ENCODE assay signal across 14 mouse cellular contexts in the genomic region with DNA sequence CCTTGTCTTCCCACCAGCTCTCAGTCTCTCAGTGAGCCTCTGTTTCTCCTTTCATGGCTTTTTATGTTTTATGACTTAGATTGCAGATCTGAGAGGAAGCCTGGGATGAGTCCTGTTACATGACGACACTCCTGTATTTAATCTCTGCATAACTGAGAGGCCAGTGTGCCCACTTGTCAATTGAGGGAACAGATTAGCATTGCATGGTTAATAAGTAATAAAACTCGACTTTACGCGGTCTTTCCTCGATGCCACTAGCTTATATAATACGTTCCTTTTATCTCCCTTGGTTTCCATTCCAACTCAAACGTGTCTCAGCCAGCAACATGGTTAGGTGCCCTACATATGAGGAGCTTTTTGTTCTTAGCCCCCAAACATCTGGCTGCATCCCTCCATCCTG. TPM values are rescaled to one million over a fixed set of nuclear protein-coding genes. Genes with fewer than 3 reads are reported as not detected.
DNase-seq lines count a peak whose midpoint lies in the region; ATAC-seq and TF ChIP-seq lines count a peak whose summit lies in the region.
"Had no signal": no experiment of that assay in that cellular context is flagged by ENCODE, and none has a peak within 500 bp of the region (broad histone marks: within the 10 kb centered on the region; RNA-seq: fewer than 3 reads in every experiment).

No protein-coding gene starts in this region.

- H3K9ac ChIP-seq in heart, adult 2 months (ENCODE audit: low read depth, low read length) = no peak overlapping the region

- H3K9me3 ChIP-seq in megakaryocyte, embryonic 14.5 days = no peaks in the 10 kb centered on the region

- no peaks in the 10 kb centered on the region for H3K79me2 ChIP-seq in heart, adult 2 months (replicated peaks; ENCODE audit: control insufficient read depth, insufficient read depth, low read length)

- intact Hi-C loops in heart, adult 2 months (cut with DNase I) = no loop called here
- intact Hi-C loops in heart, postnatal 14 days (cut with DNase I) = no loop called here

- peak overlapping the region; percentile 7; the same call in 1 of the 2 replicates for H3K27ac ChIP-seq in heart, adult 2 months
- H3K27ac ChIP-seq: layer of hippocampus, adult 2 months had no signal

- TF ChIP-seq POLR2A in heart, adult 2 months (IDR thresholded peaks at IDR 0.05; ENCODE audit: insufficient read depth, low read depth, low read length) = no peak

- no peaks in the 10 kb centered on the region for H3K27me3 ChIP-seq in heart, adult 2 months (ENCODE audit: control insufficient read depth, insufficient read depth, low read length)
- no peaks in the 10 kb centered on the region for H3K27me3 ChIP-seq in megakaryocyte, embryonic 14.5 days (replicated peaks)

- TF ChIP-seq CTCF in heart, adult 2 months (IDR thresholded peaks at IDR 0.05) = no peak

- no peak for TF ChIP-seq EP300 in heart, adult 2 months (IDR thresholded peaks at IDR 0.05; ENCODE audit: insufficient read depth, low read depth, low read length)

- no peak for ATAC-seq in megakaryocyte, adult 5-6 weeks (ENCODE audit: poor library complexity, severe bottlenecking)

- H3K4me1 ChIP-seq in heart, adult 2 months (ENCODE audit: control insufficient read depth, insufficient read depth, low read length) = peaks cover 28% of the 10 kb centered on the region
- H3K4me1 ChIP-seq in megakaryocyte, embryonic 14.5 days = peaks cover 73% of the 10 kb centered on the region

- WGBS in heart, adult 2 months = 56% methylated on average over 7 of the region's 7 CpGs

- no peak for DNase-seq in heart, adult 2 months
- no peak for DNase-seq in heart, postnatal 14 days
- DNase-seq in kidney, adult 9 months = peak; percentile 55
- DNase-seq in kidney, postnatal 14 days = no peak
- DNase-seq in right cerebral cortex, postnatal 14 days = no peak
- DNase-seq: adrenal gland, postnatal 10 days; B cell, adult 2 months; cerebellum, adult 9-10 months; embryo, embryonic 11 days; lung, postnatal 36 days; spleen, adult 18-20 months had no signal

- no peak overlapping the region for H3K4me3 ChIP-seq in heart, adult 2 months
- H3K4me3 ChIP-seq in megakaryocyte, embryonic 14.5 days (replicated peaks) = peak overlapping the region; percentile 11
- H3K4me3 ChIP-seq: layer of hippocampus, adult 2 months had no signal

- peaks cover 9% of the 10 kb centered on the region for H3K36me3 ChIP-seq in heart, adult 2 months (ENCODE audit: control insufficient read depth, insufficient read depth, low read length)
- H3K36me3 ChIP-seq in megakaryocyte, embryonic 14.5 days (replicated peaks; ENCODE audit: low read length) = no peaks in the 10 kb centered on the region

RNA-seq across cellular contexts. Expression of gene Ier3, which starts 5.6 kb away (rescaled TPM):
- 10 to 100 TPM; 15.6 to 37.0 TPM for total RNA-seq in heart, adult 2 months (2021)
- 30.9 and 33.1 TPM in 2 replicates for polyA plus RNA-seq in heart, adult 2 months (2012; rRNA removed)
- 10 to 100 TPM; 23.9 to 27.8 TPM for total RNA-seq in heart, postnatal 14 days (2021)
- 62.2 and 65.8 TPM in 2 replicates for polyA plus RNA-seq in megakaryocyte, embryonic 14.5 days (2012; ENCODE audit: insufficient read depth, low replicate concordance)
- 21.1 and 22.8 TPM in 2 replicates for total RNA-seq in megakaryocyte, adult 5-6 weeks (2015)
- total RNA-seq in megakaryocyte, adult 5-6 weeks (2017) = 15.7 and 20.5 TPM in 2 replicates

RNA-seq across cellular contexts. Expression of gene Flot1, which starts 7.2 kb away (rescaled TPM):
- 100 to 1,000 TPM; 133 to 148 TPM for total RNA-seq in heart, adult 2 months (2021)
- 138 and 144 TPM in 2 replicates for polyA plus RNA-seq in heart, adult 2 months (2012; rRNA removed)
- 100 to 1,000 TPM; 108 to 111 TPM for total RNA-seq in heart, postnatal 14 days (2021)
- 43.6 and 163 TPM in 2 replicates for polyA plus RNA-seq in megakaryocyte, embryonic 14.5 days (2012; ENCODE audit: insufficient read depth, low replicate concordance)
- 73.5 and 95.0 TPM in 2 replicates for total RNA-seq in megakaryocyte, adult 5-6 weeks (2015)
- total RNA-seq in megakaryocyte, adult 5-6 weeks (2017) = 124 and 127 TPM in 2 replicates

RNA-seq across cellular contexts. Expression of gene Tubb5, which starts 22.3 kb away (rescaled TPM):
- total RNA-seq in heart, adult 2 months (2021) = 10 to 100 TPM; 83.0 to 90.1 TPM
- polyA plus RNA-seq in heart, adult 2 months (2012; rRNA removed) = 108 and 134 TPM in 2 replicates
- 100 to 1,000 TPM; 134 to 183 TPM for total RNA-seq in heart, postnatal 14 days (2021)
- polyA plus RNA-seq in megakaryocyte, embryonic 14.5 days (2012; ENCODE audit: insufficient read depth, low replicate concordance) = 96.5 and 217 TPM in 2 replicates
- 649 TPM in 2 replicates for total RNA-seq in megakaryocyte, adult 5-6 weeks (2015)
- total RNA-seq in megakaryocyte, adult 5-6 weeks (2017) = 751 and 811 TPM in 2 replicates

RNA-seq across cellular contexts. Expression of gene Mdc1, which starts 25.5 kb away (rescaled TPM):
- total RNA-seq in heart, adult 2 months (2021) = 10 to 100 TPM; 13.2 to 13.3 TPM
- polyA plus RNA-seq in heart, adult 2 months (2012; rRNA removed) = 4.2 and 8.3 TPM in 2 replicates
- total RNA-seq in heart, postnatal 14 days (2021) = 10 to 100 TPM; 12.9 to 13.5 TPM
- 1.2 and 2.3 TPM in 2 replicates for polyA plus RNA-seq in megakaryocyte, embryonic 14.5 days (2012; ENCODE audit: insufficient read depth, low replicate concordance)
- total RNA-seq in megakaryocyte, adult 5-6 weeks (2015) = 37.6 and 62.8 TPM in 2 replicates
- total RNA-seq in megakaryocyte, adult 5-6 weeks (2017) = 17.3 and 18.6 TPM in 2 replicates

RNA-seq across cellular contexts. Expression of gene Nrm, which starts 45.3 kb away (rescaled TPM):
- total RNA-seq in heart, adult 2 months (2021) = 1 to 10 TPM; 1.8 TPM
- polyA plus RNA-seq in heart, adult 2 months (2012; rRNA removed) = 5.3 and 5.6 TPM in 2 replicates
- total RNA-seq in heart, postnatal 14 days (2021) = 1 to 10 TPM; 3.8 to 6.0 TPM
- polyA plus RNA-seq in megakaryocyte, embryonic 14.5 days (2012; ENCODE audit: insufficient read depth, low replicate concordance) = 5.6 TPM in 1 of 2 replicates, not detected in the other
- 88.5 and 114 TPM in 2 replicates for total RNA-seq in megakaryocyte, adult 5-6 weeks (2015)
- total RNA-seq in megakaryocyte, adult 5-6 weeks (2017) = 80.1 and 82.8 TPM in 2 replicates
